Mouse (Mus musculus): ENCODE data around the gene Rtn4rl2. TPM values are rescaled to one million over a fixed set of nuclear protein-coding genes. Genes with fewer than 3 reads are reported as not detected.

Gene Rtn4rl2
- polyA plus RNA-seq, 1 experiment from 2014 or later: 1.2 TPM

DNA sequence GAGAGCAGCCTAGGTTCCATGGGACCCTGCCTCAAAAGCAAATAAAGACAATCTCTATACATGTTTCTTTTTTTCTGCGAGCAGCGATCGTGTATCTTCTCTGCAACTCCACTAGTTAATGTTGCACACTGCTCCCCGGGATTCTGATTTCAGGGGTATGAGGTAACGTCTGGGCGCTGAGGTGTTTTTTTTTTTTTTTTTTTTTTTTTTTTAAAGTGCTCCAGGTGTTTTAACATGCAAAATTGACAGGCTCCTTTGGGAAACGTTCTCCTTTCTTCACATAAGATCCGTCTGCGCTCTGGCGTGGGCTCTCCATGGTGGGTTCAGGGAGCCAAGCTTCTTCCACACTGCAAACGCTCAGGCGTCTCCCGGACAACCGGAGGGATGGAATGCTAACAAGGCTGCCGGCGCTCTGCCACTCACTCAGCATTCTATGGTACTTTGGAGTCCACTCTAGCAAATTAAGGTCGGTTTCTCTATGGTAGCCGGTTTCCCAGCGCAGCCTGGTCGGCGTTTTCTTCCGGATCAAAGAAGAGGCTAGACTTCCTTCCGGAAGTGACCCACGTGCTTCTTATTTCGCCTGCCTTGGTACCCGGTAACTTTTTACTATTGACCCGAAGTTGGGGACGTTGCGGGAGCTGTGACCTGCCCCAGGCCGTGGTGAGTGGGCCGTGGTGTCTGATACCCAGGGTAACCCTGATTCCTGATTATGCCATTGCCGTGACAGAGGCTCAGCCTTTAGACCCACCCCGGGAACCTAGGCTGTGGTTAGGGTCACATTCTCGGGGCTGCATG is 59.8 kb downstream of the Rtn4rl2 start, which contains the start of gene Timm10:
Timm10 (plus strand) TSS at position 510 of the 795 bp plus-strand sequence.
- peaks cover 13% of the 10 kb centered on the region for H3K36me3 ChIP-seq
- WGBS: under 1% methylated on average over 34 of the region's 34 CpGs
- peak within 1 kb of the TSS; percentile 85 for H3K27ac ChIP-seq (ENCODE audit: poor library complexity, severe bottlenecking)
- no peaks in the 10 kb centered on the region for H3K27me3 ChIP-seq (replicated peaks)
- no peaks in the 10 kb centered on the region for H3K9me3 ChIP-seq (replicated peaks)
- peak; percentile 85 for ATAC-seq (ENCODE audit: insufficient number of reproducible peaks, low FRiP score)
- H3K4me1 ChIP-seq (replicated peaks): peaks cover 22% of the 10 kb centered on the region
- peak within 1 kb of the TSS; percentile 88 for H3K9ac ChIP-seq
- peak within 1 kb of the TSS; percentile 96 for H3K4me3 ChIP-seq
- H3K4me2 ChIP-seq: peak within 1 kb of the TSS; percentile 98

DNA sequence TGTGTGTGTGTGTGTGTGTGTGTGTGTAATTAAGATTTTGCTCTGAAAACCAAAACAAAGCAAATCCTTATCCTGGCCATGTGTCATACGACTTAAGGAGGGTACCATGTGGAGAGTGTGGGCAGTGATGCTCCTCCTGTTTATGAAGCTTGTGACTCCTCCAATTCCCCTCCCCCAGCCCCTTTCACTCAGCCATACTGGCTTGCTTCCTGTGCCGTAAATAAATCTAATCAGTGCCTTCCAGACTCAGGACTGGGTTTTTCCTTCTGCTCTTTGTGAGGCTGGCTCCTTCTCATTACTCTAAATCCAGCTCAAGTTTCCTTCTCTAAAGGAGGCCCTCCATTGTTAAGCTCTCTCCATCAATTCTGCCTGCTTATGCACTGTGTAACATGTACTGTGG is 63.3 kb downstream of the Rtn4rl2 start:
- no peaks in the 10 kb centered on the region for H3K36me3 ChIP-seq
- H3K4me1 ChIP-seq (replicated peaks): peaks cover 32% of the 10 kb centered on the region
- H3K4me2 ChIP-seq: no peak overlapping the region
- H3K9me3 ChIP-seq (replicated peaks): no peaks in the 10 kb centered on the region
- no peak for ATAC-seq (ENCODE audit: insufficient number of reproducible peaks, low FRiP score)
- 16% methylated on average over 2 of the region's 2 CpGs for WGBS
- H3K9ac ChIP-seq: no peak overlapping the region
- H3K27me3 ChIP-seq (replicated peaks): no peaks in the 10 kb centered on the region
- H3K27ac ChIP-seq (ENCODE audit: poor library complexity, severe bottlenecking): peak overlapping the region; percentile 63
- H3K4me3 ChIP-seq: no peak overlapping the region

DNA sequence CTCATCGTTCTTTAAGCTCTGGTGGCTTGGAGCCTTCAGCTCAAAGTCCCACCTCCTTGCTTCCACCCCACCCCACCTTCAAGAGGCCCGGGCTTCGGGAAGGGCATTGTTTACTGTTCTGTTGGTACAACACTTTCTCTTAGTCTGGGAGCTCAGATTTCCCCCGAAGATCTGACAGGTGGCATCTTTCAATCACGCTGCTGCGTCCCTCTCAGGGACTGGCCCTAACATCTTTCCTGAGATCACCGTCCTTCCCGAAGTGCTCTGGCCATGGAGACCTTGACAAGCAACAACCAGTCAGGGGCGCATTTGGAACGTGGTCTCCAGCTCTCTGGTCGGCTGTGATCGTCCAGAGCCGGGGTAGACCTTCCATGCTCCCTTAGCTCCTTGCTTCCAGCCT is 64.0 kb downstream of the Rtn4rl2 start, which contains the start of gene Smtnl1:
Smtnl1 (minus strand) TSS at position 101 of the 400 bp plus-strand sequence.
- Histone ChIP-seq H3K9ac (no peak within 1 kb of the TSS), H3K4me1 (replicated peaks) (peaks cover 26% of the 10 kb centered on the region), H3K36me3 (no peaks in the 10 kb centered on the region), H3K27ac (ENCODE audit: poor library complexity, severe bottlenecking) (peak within 1 kb of the TSS; percentile 63), H3K27me3 (replicated peaks) (no peaks in the 10 kb centered on the region), H3K9me3 (replicated peaks) (no peaks in the 10 kb centered on the region), H3K4me2 (no peak within 1 kb of the TSS), H3K4me3 (no peak within 1 kb of the TSS)
- 45% methylated on average over 13 of the region's 13 CpGs for WGBS
- ATAC-seq (ENCODE audit: insufficient number of reproducible peaks, low FRiP score): no peak

Small RNA genes lying within 50 kb of the gene (microRNA-seq; reads per million reads assigned to microRNA genes)
- gene Gm24332: not detected

Other genes starting within 250 kb of the Rtn4rl2 start
- gene Ctnnd1, start 235.9 kb downstream of the Rtn4rl2 start, polyA plus RNA-seq (2016; fragmentation: Nextera tagmentation; extraction: Ambion mirVana): 105 and 109 TPM in 2 replicates
- 0.10 TPM in 2 replicates for gene Btbd18, start 227.6 kb downstream of the Rtn4rl2 start, polyA plus RNA-seq (2016; fragmentation: Nextera tagmentation; extraction: Ambion mirVana)
- gene Selenoh, start 215.9 kb downstream of the Rtn4rl2 start, polyA plus RNA-seq (2016; fragmentation: Nextera tagmentation; extraction: Ambion mirVana): 279 and 282 TPM in 2 replicates
- not detected in 2 replicates for gene Gm28635, start 208.7 kb downstream of the Rtn4rl2 start, polyA plus RNA-seq (2016; fragmentation: Nextera tagmentation; extraction: Ambion mirVana)
- 28.8 and 30.3 TPM in 2 replicates for gene Med19, start 208.3 kb downstream of the Rtn4rl2 start, polyA plus RNA-seq (2016; fragmentation: Nextera tagmentation; extraction: Ambion mirVana)
- gene Tmx2, start 207.6 kb downstream of the Rtn4rl2 start, polyA plus RNA-seq (2016; fragmentation: Nextera tagmentation; extraction: Ambion mirVana): 154 and 158 TPM in 2 replicates
- 35.4 and 38.9 TPM in 2 replicates for gene Zdhhc5, start 171.5 kb downstream of the Rtn4rl2 start, polyA plus RNA-seq (2016; fragmentation: Nextera tagmentation; extraction: Ambion mirVana)
- gene Clp1, start 159.4 kb downstream of the Rtn4rl2 start, polyA plus RNA-seq (2016; fragmentation: Nextera tagmentation; extraction: Ambion mirVana): 22.7 and 23.6 TPM in 2 replicates
- gene Ypel4, start 152.7 kb downstream of the Rtn4rl2 start, polyA plus RNA-seq (2016; fragmentation: Nextera tagmentation; extraction: Ambion mirVana): 10.0 and 11.5 TPM in 2 replicates
- gene Gm19426, start 143.1 kb downstream of the Rtn4rl2 start, polyA plus RNA-seq (2016; fragmentation: Nextera tagmentation; extraction: Ambion mirVana): 8.5 and 9.2 TPM in 2 replicates
- gene Serping1, start 111.3 kb downstream of the Rtn4rl2 start, polyA plus RNA-seq (2016; fragmentation: Nextera tagmentation; extraction: Ambion mirVana): 32.2 and 32.8 TPM in 2 replicates
- 90.0 and 95.3 TPM in 2 replicates for gene Ube2l6, start 87.9 kb downstream of the Rtn4rl2 start, polyA plus RNA-seq (2016; fragmentation: Nextera tagmentation; extraction: Ambion mirVana)
- gene Smtnl1, start 64.1 kb downstream of the Rtn4rl2 start, polyA plus RNA-seq (2016; fragmentation: Nextera tagmentation; extraction: Ambion mirVana): 0.17 and 0.43 TPM in 2 replicates
- 62.2 and 65.6 TPM in 2 replicates for gene Timm10, start 59.7 kb downstream of the Rtn4rl2 start, polyA plus RNA-seq (2016; fragmentation: Nextera tagmentation; extraction: Ambion mirVana)
- gene Slc43a1, start 47.9 kb downstream of the Rtn4rl2 start, polyA plus RNA-seq (2016; fragmentation: Nextera tagmentation; extraction: Ambion mirVana): 21.8 and 23.0 TPM in 2 replicates
- gene Slc43a3, start 49.9 kb upstream of the Rtn4rl2 start, polyA plus RNA-seq (2016; fragmentation: Nextera tagmentation; extraction: Ambion mirVana): 33.6 and 35.0 TPM in 2 replicates
- gene Prg2, start 93.8 kb upstream of the Rtn4rl2 start, polyA plus RNA-seq (2016; fragmentation: Nextera tagmentation; extraction: Ambion mirVana): 0.39 and 3.1 TPM in 2 replicates
- 0.49 TPM in 1 of 2 replicates, not detected in the other for gene Prg3, start 101.5 kb upstream of the Rtn4rl2 start, polyA plus RNA-seq (2016; fragmentation: Nextera tagmentation; extraction: Ambion mirVana)
- gene Ssrp1, start 150.5 kb upstream of the Rtn4rl2 start, polyA plus RNA-seq (2016; fragmentation: Nextera tagmentation; extraction: Ambion mirVana): 146 and 151 TPM in 2 replicates
- gene P2rx3, start 150.8 kb upstream of the Rtn4rl2 start, polyA plus RNA-seq (2016; fragmentation: Nextera tagmentation; extraction: Ambion mirVana): 0.67 and 0.87 TPM in 2 replicates
- 33.2 and 36.6 TPM in 2 replicates for gene Tnks1bp1, start 161.3 kb upstream of the Rtn4rl2 start, polyA plus RNA-seq (2016; fragmentation: Nextera tagmentation; extraction: Ambion mirVana)
- 8.5 and 8.6 TPM in 2 replicates for gene Aplnr, start 249.5 kb upstream of the Rtn4rl2 start, polyA plus RNA-seq (2016; fragmentation: Nextera tagmentation; extraction: Ambion mirVana)